Mouse (Mus musculus): ENCODE results near the gene Ica1. TPM values are rescaled to one million over a fixed set of nuclear protein-coding genes. Genes with fewer than 3 reads are reported as not detected.

Gene Ica1
- polyA plus RNA-seq, 1 experiment from 2014 or later, result 44.0 TPM

DNA sequence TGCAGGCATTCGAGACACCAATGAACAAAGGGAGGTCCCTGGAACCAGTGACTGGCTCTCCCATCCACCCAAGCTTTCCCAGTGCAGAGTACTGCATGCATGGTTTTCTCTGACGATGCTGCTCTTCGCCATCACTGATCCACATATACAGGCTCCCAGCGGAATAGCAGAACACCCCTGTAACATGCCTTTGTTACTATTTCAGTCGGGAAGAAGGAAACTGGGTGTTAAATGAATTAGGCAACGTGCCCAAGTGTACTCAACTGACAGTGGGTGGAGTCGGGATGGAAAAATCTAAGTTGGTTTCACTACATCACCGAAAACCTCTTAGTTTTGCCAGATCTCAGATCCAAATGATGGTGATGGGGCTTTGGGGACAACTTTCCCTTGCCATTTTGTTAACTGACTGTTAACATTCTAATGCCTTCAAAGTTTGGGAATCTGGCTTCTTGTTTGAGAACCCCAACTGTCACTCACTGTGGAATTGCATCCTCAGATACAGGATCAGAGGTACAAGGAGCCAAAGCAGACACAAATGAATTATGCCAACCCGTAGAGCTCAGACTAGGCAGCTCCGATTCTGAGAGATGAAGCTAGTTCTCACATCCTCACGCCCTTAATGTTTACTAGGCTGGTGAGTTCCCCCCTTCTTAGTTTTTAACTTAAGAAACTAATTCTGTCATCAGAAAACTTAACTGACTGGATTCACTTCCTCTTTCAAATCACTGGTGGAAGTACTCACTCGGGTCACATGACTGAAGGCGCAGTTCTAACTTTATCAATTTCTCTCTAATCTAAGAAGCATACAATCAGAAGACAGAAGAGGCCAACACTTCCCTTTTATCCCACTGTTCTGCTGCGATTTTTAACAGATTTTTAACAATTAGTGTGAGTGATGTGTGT is 91.4 kb downstream of the Ica1 start:
- Histone ChIP-seq H3K9ac (ENCODE audit: low read length) (no peak overlapping the region), H3K27me3 (replicated peaks; ENCODE audit: control insufficient read depth, insufficient read depth, low read length) (no peaks in the 10 kb centered on the region), H3K4me3 (ENCODE audit: low read depth, low read length) (no peak overlapping the region), H3K4me2 (ENCODE audit: low read length) (no peak overlapping the region), H3K27ac (ENCODE audit: low read depth, low read length) (no peak overlapping the region), H3K9me3 (replicated peaks; ENCODE audit: control insufficient read depth, low read length) (no peaks in the 10 kb centered on the region), H3K4me1 (ENCODE audit: control insufficient read depth, insufficient read depth, low read length) (no peaks in the 10 kb centered on the region), H3K36me3 (ENCODE audit: control insufficient read depth, insufficient read depth, low read length) (no peaks in the 10 kb centered on the region)
- DNase-seq (ENCODE audit: low spot score) (peak; percentile 22), ATAC-seq (no peak)
- 81% methylated on average over 14 of the region's 14 CpGs for WGBS

DNA sequence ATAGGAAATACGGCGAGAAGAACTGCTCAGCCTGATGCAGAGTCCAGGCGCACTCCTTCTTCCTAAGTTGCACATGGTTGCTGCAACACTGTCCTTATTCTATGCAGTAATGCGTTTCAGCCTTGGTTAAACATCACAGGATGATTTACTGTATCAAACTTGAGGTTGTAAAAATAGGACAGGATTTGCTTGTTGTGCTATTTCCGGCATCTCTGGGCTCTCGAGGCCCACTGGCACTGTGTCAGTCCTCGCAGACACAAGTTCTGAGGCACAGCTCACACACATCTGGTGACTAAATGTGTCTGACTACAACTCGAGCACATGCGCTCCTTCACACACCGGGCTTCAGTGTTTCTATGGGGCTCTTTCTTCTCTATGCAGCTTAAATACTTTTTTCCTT is 94.9 kb downstream of the Ica1 start:
- H3K9me3 ChIP-seq (replicated peaks; ENCODE audit: control insufficient read depth, low read length), result no peaks in the 10 kb centered on the region
- no peak overlapping the region for H3K9ac ChIP-seq (ENCODE audit: low read length)
- no peak overlapping the region for H3K27ac ChIP-seq (ENCODE audit: low read depth, low read length)
- H3K27me3 ChIP-seq (replicated peaks; ENCODE audit: control insufficient read depth, insufficient read depth, low read length), result no peaks in the 10 kb centered on the region
- DNase-seq (ENCODE audit: low spot score), result no peak
- H3K4me1 ChIP-seq (ENCODE audit: control insufficient read depth, insufficient read depth, low read length), result no peaks in the 10 kb centered on the region
- no peak overlapping the region for H3K4me3 ChIP-seq (ENCODE audit: low read depth, low read length)
- H3K36me3 ChIP-seq (ENCODE audit: control insufficient read depth, insufficient read depth, low read length), result no peaks in the 10 kb centered on the region
- H3K4me2 ChIP-seq (ENCODE audit: low read length), result no peak overlapping the region
- WGBS, result 84% methylated on average over 10 of the region's 10 CpGs
- no peak for ATAC-seq

DNA sequence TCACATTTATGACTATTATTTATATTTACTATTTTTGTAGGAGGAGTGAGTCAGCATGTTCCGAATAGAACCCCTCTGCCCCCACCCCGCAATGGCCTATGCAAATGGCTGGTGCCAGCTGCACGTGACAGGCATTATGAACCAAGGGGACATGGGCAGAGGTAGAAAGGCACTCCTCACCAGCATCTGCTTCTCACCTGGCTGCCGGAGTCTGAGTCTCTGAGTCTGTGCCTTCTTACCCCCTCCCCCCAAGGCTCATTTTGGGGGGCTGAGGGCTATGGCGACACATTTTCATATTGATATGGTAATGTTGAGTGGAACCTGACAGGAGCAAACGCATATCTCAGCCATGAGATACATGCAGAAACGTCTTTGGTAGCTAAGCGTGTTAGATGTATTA is 97.4 kb downstream of the Ica1 start:
- 86% methylated on average over 8 of the region's 8 CpGs for WGBS
- ATAC-seq, result no peak
- H3K9ac ChIP-seq (ENCODE audit: low read length), result no peak overlapping the region

DNA sequence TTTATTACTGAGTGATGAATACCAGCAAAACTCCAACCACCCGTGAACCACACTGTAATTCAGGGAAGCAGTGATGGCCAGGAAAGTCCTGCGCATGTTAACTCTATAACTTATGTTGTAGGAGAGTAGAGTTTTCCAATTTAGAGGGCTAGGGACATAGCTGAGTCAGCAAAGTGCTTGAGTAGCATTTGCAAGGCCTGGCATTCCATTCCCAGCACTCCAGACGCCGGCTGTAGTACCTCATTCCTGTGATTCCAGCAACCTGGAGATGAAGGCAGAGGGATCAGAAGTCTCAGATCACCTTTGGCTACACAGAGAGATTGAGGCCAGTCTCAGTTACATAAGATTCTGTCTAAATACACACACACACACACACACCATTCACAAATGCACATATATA is 105.3 kb downstream of the Ica1 start:
- H3K9me3 ChIP-seq (replicated peaks; ENCODE audit: control insufficient read depth, low read length), result no peaks in the 10 kb centered on the region
- no peaks in the 10 kb centered on the region for H3K36me3 ChIP-seq (ENCODE audit: control insufficient read depth, insufficient read depth, low read length)
- H3K9ac ChIP-seq (ENCODE audit: low read length), result no peak overlapping the region
- H3K27ac ChIP-seq (ENCODE audit: low read depth, low read length), result no peak overlapping the region
- no peak for ATAC-seq
- H3K4me1 ChIP-seq (ENCODE audit: control insufficient read depth, insufficient read depth, low read length), result no peaks in the 10 kb centered on the region
- H3K4me2 ChIP-seq (ENCODE audit: low read length), result no peak overlapping the region
- no peaks in the 10 kb centered on the region for H3K27me3 ChIP-seq (replicated peaks; ENCODE audit: control insufficient read depth, insufficient read depth, low read length)
- H3K4me3 ChIP-seq (ENCODE audit: low read depth, low read length), result no peak overlapping the region
- DNase-seq (ENCODE audit: low spot score), result no peak
- 95% methylated on average over 4 of the region's 4 CpGs for WGBS

More for the DNA sequence above, 97.4 kb downstream of the Ica1 start:
- Histone ChIP-seq H3K4me2 (ENCODE audit: low read length) (no peak overlapping the region), H3K9me3 (replicated peaks; ENCODE audit: control insufficient read depth, low read length) (no peaks in the 10 kb centered on the region), H3K4me1 (ENCODE audit: control insufficient read depth, insufficient read depth, low read length) (no peaks in the 10 kb centered on the region), H3K27me3 (replicated peaks; ENCODE audit: control insufficient read depth, insufficient read depth, low read length) (no peaks in the 10 kb centered on the region), H3K27ac (ENCODE audit: low read depth, low read length) (no peak overlapping the region), H3K4me3 (ENCODE audit: low read depth, low read length) (no peak overlapping the region), H3K36me3 (ENCODE audit: control insufficient read depth, insufficient read depth, low read length) (no peaks in the 10 kb centered on the region)
- DNase-seq (ENCODE audit: low spot score), result no peak

DNA sequence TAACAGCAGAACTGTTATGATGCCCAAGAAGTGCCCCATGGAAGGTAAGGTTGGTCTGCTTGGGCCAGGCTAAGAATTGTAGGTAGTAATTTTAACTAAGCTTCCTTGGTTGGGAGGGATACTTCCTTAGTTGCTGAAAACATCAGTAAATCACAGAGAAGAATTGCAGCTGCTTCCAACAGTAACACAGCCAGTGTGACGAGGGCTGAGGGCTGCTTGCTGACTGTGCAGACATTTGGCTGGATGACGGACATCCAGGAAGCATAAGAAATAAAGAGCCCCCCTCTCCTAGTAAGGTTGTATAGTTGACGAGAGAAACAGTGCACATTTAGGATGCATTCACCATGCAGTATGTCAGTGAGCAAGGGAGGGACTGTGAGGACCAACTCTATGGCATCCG is 108.9 kb downstream of the Ica1 start:
- no peak for ATAC-seq
- WGBS, result 80% methylated on average over 4 of the region's 4 CpGs
- no peaks in the 10 kb centered on the region for H3K27me3 ChIP-seq (replicated peaks; ENCODE audit: control insufficient read depth, insufficient read depth, low read length)

DNA sequence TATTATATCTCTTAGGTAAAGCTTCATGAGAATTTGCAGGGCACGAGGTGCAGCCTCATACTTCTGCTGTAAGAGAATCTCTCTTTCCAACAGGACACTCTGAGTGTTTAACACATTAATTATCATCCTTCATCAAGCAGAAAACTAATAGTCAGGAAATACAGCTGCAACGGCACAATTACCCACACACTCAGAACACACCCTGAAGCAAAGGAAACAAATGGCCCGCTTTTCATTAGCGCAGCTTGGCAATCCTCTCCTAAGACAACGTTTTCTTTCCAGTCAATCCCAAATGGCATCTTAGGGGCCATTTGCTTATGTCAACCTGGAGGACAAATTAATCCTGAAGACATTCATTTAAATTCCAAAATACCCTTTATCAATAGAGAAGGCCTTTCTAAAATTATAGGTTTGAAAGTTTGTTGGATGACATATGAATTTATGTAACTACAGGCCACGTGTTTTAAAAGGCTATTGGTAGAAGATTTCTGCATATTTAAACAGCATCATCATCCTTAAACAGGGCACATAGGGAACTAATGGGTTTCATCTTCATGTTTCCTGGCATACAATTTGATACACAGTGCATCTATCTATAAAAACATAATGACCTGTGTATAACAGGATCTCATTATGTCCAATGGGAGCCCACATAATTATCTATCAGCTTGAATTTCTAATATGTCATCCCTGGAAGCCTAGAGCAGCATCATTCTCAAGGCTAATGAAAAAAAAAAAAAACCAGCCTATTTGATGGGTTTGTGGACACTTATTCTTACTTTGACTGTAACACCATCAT is 110.1 kb downstream of the Ica1 start:
- ATAC-seq, result no peak
- Histone ChIP-seq H3K9me3 (replicated peaks; ENCODE audit: control insufficient read depth, low read length) (no peaks in the 10 kb centered on the region), H3K4me3 (ENCODE audit: low read depth, low read length) (no peak overlapping the region), H3K36me3 (ENCODE audit: control insufficient read depth, insufficient read depth, low read length) (no peaks in the 10 kb centered on the region), H3K4me2 (ENCODE audit: low read length) (no peak overlapping the region), H3K27me3 (replicated peaks; ENCODE audit: control insufficient read depth, insufficient read depth, low read length) (no peaks in the 10 kb centered on the region), H3K27ac (ENCODE audit: low read depth, low read length) (no peak overlapping the region), H3K9ac (ENCODE audit: low read length) (no peak overlapping the region), H3K4me1 (ENCODE audit: control insufficient read depth, insufficient read depth, low read length) (no peaks in the 10 kb centered on the region)
- 47% methylated on average over 6 of the region's 6 CpGs for WGBS
- no peak for DNase-seq (ENCODE audit: low spot score)

More for the DNA sequence above, 108.9 kb downstream of the Ica1 start:
- H3K9ac ChIP-seq (ENCODE audit: low read length), result no peak overlapping the region
- H3K36me3 ChIP-seq (ENCODE audit: control insufficient read depth, insufficient read depth, low read length), result no peaks in the 10 kb centered on the region
- H3K4me3 ChIP-seq (ENCODE audit: low read depth, low read length), result no peak overlapping the region
- DNase-seq (ENCODE audit: low spot score), result no peak
- H3K27ac ChIP-seq (ENCODE audit: low read depth, low read length), result no peak overlapping the region
- H3K9me3 ChIP-seq (replicated peaks; ENCODE audit: control insufficient read depth, low read length), result no peaks in the 10 kb centered on the region
- no peak overlapping the region for H3K4me2 ChIP-seq (ENCODE audit: low read length)
- no peaks in the 10 kb centered on the region for H3K4me1 ChIP-seq (ENCODE audit: control insufficient read depth, insufficient read depth, low read length)

DNA sequence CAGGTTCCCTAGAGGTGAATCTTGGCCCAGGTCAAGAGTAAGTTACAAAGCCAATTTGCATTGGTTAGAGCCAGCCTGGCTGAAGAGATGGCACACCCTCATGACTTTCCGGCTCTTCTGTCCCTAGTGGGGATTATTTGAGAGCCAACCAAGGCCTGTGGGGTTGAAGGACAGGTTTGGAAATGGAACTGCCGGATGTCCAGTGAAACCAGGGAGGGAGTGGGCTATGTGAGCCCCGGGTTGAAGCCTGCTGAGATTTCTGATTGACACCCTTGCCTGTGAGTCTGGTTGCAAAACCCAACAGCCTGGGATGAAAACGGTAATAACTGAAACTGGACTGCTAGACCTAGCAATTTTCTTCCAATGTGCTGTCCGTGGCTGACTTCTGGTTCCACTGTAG is 112.5 kb downstream of the Ica1 start:
- ATAC-seq, result no peak
- no peaks in the 10 kb centered on the region for H3K36me3 ChIP-seq (ENCODE audit: control insufficient read depth, insufficient read depth, low read length)
- H3K4me2 ChIP-seq (ENCODE audit: low read length), result no peak overlapping the region
- peaks cover 9% of the 10 kb centered on the region for H3K4me1 ChIP-seq (ENCODE audit: control insufficient read depth, insufficient read depth, low read length)
- H3K4me3 ChIP-seq (ENCODE audit: low read depth, low read length), result no peak overlapping the region
- 96% methylated on average over 5 of the region's 5 CpGs for WGBS
- H3K9ac ChIP-seq (ENCODE audit: low read length), result no peak overlapping the region
- H3K27me3 ChIP-seq (replicated peaks; ENCODE audit: control insufficient read depth, insufficient read depth, low read length), result no peaks in the 10 kb centered on the region
- no peak for DNase-seq (ENCODE audit: low spot score)
- H3K27ac ChIP-seq (ENCODE audit: low read depth, low read length), result no peak overlapping the region
- H3K9me3 ChIP-seq (replicated peaks; ENCODE audit: control insufficient read depth, low read length), result no peaks in the 10 kb centered on the region

DNA sequence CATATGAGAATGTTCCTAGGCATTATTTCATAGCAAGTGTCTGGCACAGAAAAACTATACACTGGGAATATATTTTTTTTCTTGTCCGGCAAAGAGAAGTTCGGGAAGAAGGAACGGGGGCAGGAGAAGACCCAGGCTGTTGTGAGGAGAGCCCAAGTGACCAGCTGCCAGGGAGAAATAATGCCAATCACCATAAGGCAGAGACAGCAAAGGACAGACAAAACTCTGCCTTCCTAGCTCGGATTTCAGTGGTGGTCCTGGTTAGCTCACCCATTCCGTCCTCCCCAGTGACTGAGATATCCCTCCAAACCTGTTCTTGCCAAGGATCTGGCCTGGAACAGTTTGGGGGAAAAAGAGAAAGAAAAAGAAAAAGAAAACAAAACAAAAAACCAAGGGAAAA is 113.3 kb downstream of the Ica1 start:
- H3K9ac ChIP-seq (ENCODE audit: low read length), result no peak overlapping the region
- WGBS, result 84% methylated on average over 5 of the region's 5 CpGs

More for the DNA sequence above, 113.3 kb downstream of the Ica1 start:
- no peak for ATAC-seq
- H3K9me3 ChIP-seq (replicated peaks; ENCODE audit: control insufficient read depth, low read length), result no peaks in the 10 kb centered on the region
- no peak for DNase-seq (ENCODE audit: low spot score)
- H3K27ac ChIP-seq (ENCODE audit: low read depth, low read length), result no peak overlapping the region
- H3K4me2 ChIP-seq (ENCODE audit: low read length), result no peak overlapping the region
- H3K4me1 ChIP-seq (ENCODE audit: control insufficient read depth, insufficient read depth, low read length), result peaks cover 9% of the 10 kb centered on the region
- H3K4me3 ChIP-seq (ENCODE audit: low read depth, low read length), result no peak overlapping the region
- no peaks in the 10 kb centered on the region for H3K36me3 ChIP-seq (ENCODE audit: control insufficient read depth, insufficient read depth, low read length)
- no peaks in the 10 kb centered on the region for H3K27me3 ChIP-seq (replicated peaks; ENCODE audit: control insufficient read depth, insufficient read depth, low read length)

All from forebrain, embryonic 14.5 days (tissue).